Mouse (Mus musculus) erythroblast, embryonic 14.5 days (primary cell): ENCODE measurements around the gene Cercam. TPM values are rescaled to one million over a fixed set of nuclear protein-coding genes. Genes with fewer than 3 reads are reported as not detected.
"Not testable (repeated sequence)": the region's sequence is repeated elsewhere in the genome, so short reads cannot be mapped to it uniquely, and the experiment has no call there.

Source experiments
- H3K27me3 ChIP-seq: 2 replicates; pipeline ENCODE4 v1.6.1; 2012; ENCODE audit warnings: inconsistent platforms; ENCODE audit not compliant: control insufficient read depth
- H3K36me3 ChIP-seq: 2 replicates; pipeline ENCODE4 v1.6.1; 2012; ENCODE audit warnings: mild to moderate bottlenecking, inconsistent platforms; ENCODE audit not compliant: control insufficient read depth
- H3K4me1 ChIP-seq: 2 replicates; pipeline ENCODE4 v1.6.1; 2012; ENCODE audit warnings: inconsistent platforms; ENCODE audit not compliant: control insufficient read depth
- H3K4me3 ChIP-seq: replicated peaks from 2 replicates; pipeline ENCODE3; 2012; ENCODE audit warnings: moderate library complexity, mild to moderate bottlenecking, inconsistent platforms
- H3K9me3 ChIP-seq: 2 replicates; pipeline ENCODE4 v1.6.1; 2012; ENCODE audit warnings: low read length, inconsistent platforms, mixed read lengths; ENCODE audit not compliant: control insufficient read depth
- GATA1 ChIP-seq: IDR thresholded peaks from 2 replicates; pipeline ENCODE4 v1.6.1; 2012; ENCODE audit warnings: low read length, inconsistent platforms, mixed read lengths
- TAL1 ChIP-seq: IDR thresholded peaks from 3 replicates; pipeline ENCODE4 v1.6.1; 2012; ENCODE audit warnings: low read length, inconsistent platforms, mixed read lengths
- polyA plus RNA-seq: library from polyadenylated mRNA; stranded (reverse); fragments of >175 nt; gene quantifications from 2 replicates; pipeline ENCODE4 v1.2.3, GENCODE M21; 2012

The Cercam gene
- polyA plus RNA-seq, 1 experiment, result 17.8 TPM

GRCm38 (mm10) chr2:29889066-29889944, 20.3 kb downstream of the Cercam start, which contains the start of gene Odf2:
Gene Odf2, plus strand, starts transcription at chr2:29889221.
- Histone ChIP-seq H3K36me3 (peaks cover 36% of the 10 kb centered on the region), H3K27me3 (peaks cover 27% of the 10 kb centered on the region), H3K4me1 (peaks cover 38% of the 10 kb centered on the region), H3K4me3 (peak within 1 kb of the TSS; percentile 94), H3K9me3 (no peaks in the 10 kb centered on the region)
- TF ChIP-seq TAL1, result no peak
- no peak for TF ChIP-seq GATA1

GRCm38 (mm10) chr2:29889991-29890833, 21.2 kb downstream of the Cercam start:
- Histone ChIP-seq H3K9me3 (no peaks in the 10 kb centered on the region), H3K36me3 (peaks cover 45% of the 10 kb centered on the region)

GRCm38 (mm10) chr2:29891773-29892172, 22.8 kb downstream of the Cercam start:
- H3K4me1 ChIP-seq, result peaks cover 36% of the 10 kb centered on the region
- no peaks in the 10 kb centered on the region for H3K9me3 ChIP-seq
- peaks cover 59% of the 10 kb centered on the region for H3K36me3 ChIP-seq
- H3K27me3 ChIP-seq, result peaks cover 22% of the 10 kb centered on the region
- no peak for TF ChIP-seq GATA1
- TF ChIP-seq TAL1, result no peak
- peak overlapping the region; percentile 94 for H3K4me3 ChIP-seq

More at GRCm38 (mm10) chr2:29889991-29890833, 21.2 kb downstream of the Cercam start:
- H3K4me1 ChIP-seq, result peaks cover 38% of the 10 kb centered on the region
- no peak for TF ChIP-seq GATA1
- no peak for TF ChIP-seq TAL1
- H3K4me3 ChIP-seq, result peak overlapping the region; percentile 94
- peaks cover 27% of the 10 kb centered on the region for H3K27me3 ChIP-seq

GRCm38 (mm10) chr2:29896071-29896470, 27.1 kb downstream of the Cercam start:
- H3K4me1 ChIP-seq, result peaks cover 16% of the 10 kb centered on the region
- H3K27me3 ChIP-seq, result no peaks in the 10 kb centered on the region
- H3K9me3 ChIP-seq, result no peaks in the 10 kb centered on the region
- TF ChIP-seq TAL1, result no peak
- TF ChIP-seq GATA1, result no peak
- H3K36me3 ChIP-seq, result peaks cover 98% of the 10 kb centered on the region
- H3K4me3 ChIP-seq, result no peak overlapping the region

DNA sequence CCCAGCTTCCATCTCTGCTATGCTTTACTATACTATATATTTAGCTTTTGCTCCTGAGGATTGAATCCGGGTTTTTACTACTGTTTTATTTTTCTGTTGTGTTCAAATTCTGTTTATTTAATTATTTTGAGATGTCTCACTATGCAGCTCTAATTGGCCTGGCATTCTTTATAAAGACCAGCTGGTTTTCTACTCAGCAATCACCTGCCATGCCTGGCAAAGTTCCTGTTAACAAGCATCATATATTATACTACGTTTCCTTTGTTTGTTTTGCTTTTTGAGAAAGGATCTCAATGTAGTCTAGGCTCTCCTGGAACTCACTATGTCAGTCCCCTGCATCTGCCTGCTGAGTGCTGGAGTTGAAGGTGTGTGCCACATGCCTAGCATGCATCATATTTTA, 28.4 kb downstream of the Cercam start:
- Histone ChIP-seq H3K9me3 (no peaks in the 10 kb centered on the region), H3K36me3 (peaks cover 98% of the 10 kb centered on the region), H3K27me3 (no peaks in the 10 kb centered on the region), H3K4me1 (peaks cover 4% of the 10 kb centered on the region), H3K4me3 (no peak overlapping the region)
- no peak for TF ChIP-seq GATA1
- TF ChIP-seq TAL1, result no peak

GRCm38 (mm10) chr2:29898081-29898480, 29.1 kb downstream of the Cercam start:
- Histone ChIP-seq H3K4me1 (no peaks in the 10 kb centered on the region), H3K9me3 (no peaks in the 10 kb centered on the region), H3K36me3 (peaks cover 98% of the 10 kb centered on the region), H3K27me3 (no peaks in the 10 kb centered on the region), H3K4me3 (no peak overlapping the region)
- TF ChIP-seq GATA1, result no peak
- no peak for TF ChIP-seq TAL1

GRCm38 (mm10) chr2:29902194-29902593, 33.2 kb downstream of the Cercam start:
- Histone ChIP-seq H3K9me3 (no peaks in the 10 kb centered on the region), H3K36me3 (peaks cover 100% of the 10 kb centered on the region), H3K4me3 (no peak overlapping the region), H3K27me3 (no peaks in the 10 kb centered on the region), H3K4me1 (no peaks in the 10 kb centered on the region)
- no peak for TF ChIP-seq GATA1
- TF ChIP-seq TAL1, result no peak

GRCm38 (mm10) chr2:29908171-29908570, 39.2 kb downstream of the Cercam start:
- H3K36me3 ChIP-seq, result peaks cover 95% of the 10 kb centered on the region
- H3K4me1 ChIP-seq, H3K9me3 ChIP-seq, H3K4me3 ChIP-seq, H3K27me3 ChIP-seq: not testable (repeated sequence)

DNA sequence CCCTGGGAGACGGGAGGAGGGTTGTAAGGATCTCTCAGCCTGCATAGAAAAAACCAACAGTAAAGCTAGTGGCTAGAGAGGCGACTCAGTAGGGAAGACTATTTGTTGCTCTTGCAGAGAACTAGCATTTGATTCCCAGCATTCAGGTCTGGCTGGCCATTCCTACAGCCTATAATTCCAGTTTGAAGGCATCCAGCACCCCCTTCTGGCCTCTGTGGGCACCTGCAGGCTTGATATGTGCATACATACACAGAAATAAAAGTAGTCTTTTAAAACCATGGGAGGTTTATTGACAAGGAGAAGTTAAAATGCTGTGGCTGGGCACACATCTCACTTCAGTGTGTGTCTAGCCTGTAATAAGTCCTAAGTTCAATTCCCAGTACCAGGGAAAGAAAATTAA, 41.1 kb downstream of the Cercam start:
- Histone ChIP-seq H3K9me3 (no peaks in the 10 kb centered on the region), H3K4me3 (no peak overlapping the region), H3K4me1 (0 out of 2 replicates have a peak, but pooled peaks cover 1% of the 10 kb centered on the region), H3K36me3 (peaks cover 94% of the 10 kb centered on the region), H3K27me3 (no peaks in the 10 kb centered on the region)
- TF ChIP-seq TAL1 (no peak), GATA1 (no peak)
